Mouse (Mus musculus): ENCODE measurements around the gene Taar7d. TPM values are rescaled to one million over a fixed set of nuclear protein-coding genes. Genes with fewer than 3 reads are reported as not detected.

Gene Taar7d
- total RNA-seq, 1 experiment from 2014 or later = not detected

Other genes with a start within 250 kb of the Taar7d start
- 463 and 535 TPM in 2 replicates for gene Rps12, start 239.9 kb upstream of the Taar7d start, total RNA-seq (2021)
- gene Slc18b1, start 230.2 kb upstream of the Taar7d start, total RNA-seq (2021) = 25.1 and 33.2 TPM in 2 replicates
- 19.2 and 36.6 TPM in 2 replicates for gene Vnn3, start 175.8 kb upstream of the Taar7d start, total RNA-seq (2021)
- 21.1 and 27.7 TPM in 2 replicates for gene Vnn1, start 132.5 kb upstream of the Taar7d start, total RNA-seq (2021)
- gene Taar1, start 106.9 kb upstream of the Taar7d start, total RNA-seq (2021) = not detected in 2 replicates
- not detected in 2 replicates for gene Taar2, start 88.7 kb upstream of the Taar7d start, total RNA-seq (2021)
- not detected in 2 replicates for gene Taar3, start 77.7 kb upstream of the Taar7d start, total RNA-seq (2021)
- gene Taar4, start 66.7 kb upstream of the Taar7d start, total RNA-seq (2021) = not detected in 2 replicates
- gene Taar5, start 56.5 kb upstream of the Taar7d start, total RNA-seq (2021) = not detected in 2 replicates
- gene Taar6, start 41.6 kb upstream of the Taar7d start, total RNA-seq (2021) = not detected in 2 replicates
- not detected in 2 replicates for gene Taar7a, start 33.7 kb upstream of the Taar7d start, total RNA-seq (2021)
- not detected in 2 replicates for gene Taar7b, start 27.3 kb upstream of the Taar7d start, total RNA-seq (2021)
- gene Taar7e, start 10.4 kb downstream of the Taar7d start, total RNA-seq (2021) = not detected in 2 replicates
- not detected in 2 replicates for gene Taar7f, start 22.3 kb downstream of the Taar7d start, total RNA-seq (2021)
- not detected in 2 replicates for gene Taar8a, start 49.3 kb downstream of the Taar7d start, total RNA-seq (2021)
- not detected in 2 replicates for gene Taar8b, start 65.1 kb downstream of the Taar7d start, total RNA-seq (2021)
- gene Taar8c, start 74.7 kb downstream of the Taar7d start, total RNA-seq (2021) = not detected in 2 replicates
- not detected in 2 replicates for gene Taar9, start 82.3 kb downstream of the Taar7d start, total RNA-seq (2021)
- gene Stx7, start 122.1 kb downstream of the Taar7d start, total RNA-seq (2021) = 116 and 125 TPM in 2 replicates
- gene Moxd1, start 196.3 kb downstream of the Taar7d start, total RNA-seq (2021) = 0.52 and 0.53 TPM in 2 replicates

All from adrenal gland, postnatal 14 days (tissue).